Mouse (Mus musculus): ENCODE data around the gene Trim38. TPM values are rescaled to one million over a fixed set of nuclear protein-coding genes. Genes with fewer than 3 reads are reported as not detected.

Trim38 gene
- polyA plus RNA-seq (2014; fragmentation: Illumina TruSeq; extraction: RNeasy Lipid Tissue Mini Kit (QIAGEN cat#74804); ENCODE audit: low read depth, low replicate concordance), result 0.31 TPM

DNA sequence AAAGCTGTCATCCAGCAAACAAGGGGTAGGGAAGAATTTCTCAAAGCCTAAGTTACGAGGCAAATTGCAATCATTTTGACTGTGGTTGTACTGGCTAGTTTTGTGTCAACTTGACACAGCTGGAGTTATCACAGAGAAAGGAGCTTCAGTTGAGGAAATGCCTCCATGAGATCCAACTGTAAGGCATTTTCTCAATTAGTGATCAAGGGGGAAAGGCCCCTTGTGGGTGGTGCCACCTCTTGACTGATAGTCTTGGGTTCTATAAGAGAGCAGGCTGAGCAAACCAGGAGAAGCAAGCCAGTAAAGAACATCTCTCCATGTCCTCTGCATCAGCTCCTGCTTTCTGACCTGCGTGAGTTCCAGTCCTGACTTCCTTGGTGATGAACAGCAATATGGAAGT lies at the start of gene Trim38:
Gene Trim38 (plus strand): TSS at position 301 of the 400 bp plus-strand sequence.

GRCm38 (mm10) chr13:23738677-23739068 lies 31.0 kb upstream of the Trim38 start, which contains the start of gene Hist1h1c:
Gene Hist1h1c (plus strand): TSS chr13:23738808.

DNA sequence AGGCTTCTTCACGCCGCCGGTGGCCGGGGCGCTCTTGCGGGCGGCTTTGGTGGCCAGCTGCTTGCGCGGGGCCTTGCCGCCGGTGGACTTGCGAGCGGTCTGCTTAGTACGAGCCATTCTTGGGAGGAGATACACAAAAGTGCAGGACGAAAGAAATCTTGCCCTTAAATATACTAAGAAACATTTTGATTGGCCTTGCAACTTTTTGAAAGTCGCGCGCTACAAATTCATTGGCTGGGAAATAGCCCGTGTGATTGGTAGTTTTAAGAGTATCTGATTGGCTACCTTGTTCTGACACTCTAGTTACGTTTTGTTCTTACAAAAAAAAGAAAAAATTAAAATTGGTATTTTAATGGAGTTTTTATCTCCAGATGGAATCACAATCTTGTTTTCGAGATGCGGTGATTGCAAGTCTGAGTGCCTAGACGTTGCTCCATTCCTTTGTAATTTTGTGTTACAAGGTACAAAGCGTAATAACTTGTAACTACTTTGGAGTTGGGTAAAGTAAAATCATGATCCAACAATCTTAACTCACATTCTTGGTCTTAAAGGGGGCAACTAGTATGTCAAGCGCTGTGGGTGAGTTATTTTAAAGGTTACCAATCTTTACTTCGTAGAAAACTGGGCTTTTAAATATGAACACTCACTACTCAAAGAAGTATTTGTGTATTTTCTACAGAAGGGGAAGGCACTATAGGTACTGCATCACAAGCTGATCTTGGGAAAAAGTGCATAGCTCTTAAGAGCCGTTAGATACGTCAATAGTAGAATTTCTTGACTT lies 24.1 kb upstream of the Trim38 start, which contains the start of gene Hist1h3c:
Gene Hist1h3c (minus strand): TSS at position 222 of the 781 bp plus-strand sequence.

DNA sequence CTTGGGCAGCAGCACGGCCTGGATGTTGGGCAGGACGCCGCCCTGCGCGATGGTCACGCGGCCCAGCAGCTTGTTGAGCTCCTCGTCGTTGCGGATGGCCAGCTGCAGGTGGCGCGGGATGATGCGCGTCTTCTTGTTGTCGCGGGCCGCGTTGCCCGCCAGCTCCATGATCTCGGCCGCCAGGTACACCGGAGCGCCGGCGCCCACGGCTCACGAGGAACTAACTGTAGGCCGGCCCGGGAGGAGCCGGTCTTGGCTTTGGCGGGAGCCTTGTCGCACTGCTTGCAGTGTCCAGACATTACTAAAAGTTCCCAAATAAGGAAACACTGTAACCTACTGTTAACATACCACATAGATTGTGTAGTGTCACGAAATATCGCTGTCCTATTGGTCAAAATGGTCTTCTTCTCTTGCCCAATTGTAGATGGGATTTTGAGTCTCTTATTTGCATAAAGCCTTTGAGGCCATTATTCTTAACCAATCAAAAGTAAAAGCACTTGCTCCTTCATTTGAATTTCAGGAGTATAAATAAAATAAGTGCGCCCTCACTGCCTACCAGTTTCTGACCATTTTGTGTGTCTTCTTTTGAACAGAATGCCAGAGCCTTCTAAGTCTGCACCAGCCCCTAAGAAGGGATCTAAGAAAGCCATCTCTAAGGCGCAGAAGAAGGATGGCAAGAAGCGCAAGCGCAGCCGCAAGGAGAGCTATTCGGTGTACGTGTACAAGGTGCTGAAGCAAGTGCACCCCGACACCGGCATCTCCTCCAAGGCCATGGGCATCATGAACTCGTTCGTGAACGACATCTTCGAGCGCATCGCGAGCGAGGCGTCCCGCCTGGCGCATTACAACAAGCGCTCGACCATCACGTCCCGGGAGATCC lies 23.3 kb upstream of the Trim38 start, which contains the start of gene Hist1h2bb:
Gene Hist1h2bb (plus strand): TSS at position 534 of the 880 bp plus-strand sequence.

DNA sequence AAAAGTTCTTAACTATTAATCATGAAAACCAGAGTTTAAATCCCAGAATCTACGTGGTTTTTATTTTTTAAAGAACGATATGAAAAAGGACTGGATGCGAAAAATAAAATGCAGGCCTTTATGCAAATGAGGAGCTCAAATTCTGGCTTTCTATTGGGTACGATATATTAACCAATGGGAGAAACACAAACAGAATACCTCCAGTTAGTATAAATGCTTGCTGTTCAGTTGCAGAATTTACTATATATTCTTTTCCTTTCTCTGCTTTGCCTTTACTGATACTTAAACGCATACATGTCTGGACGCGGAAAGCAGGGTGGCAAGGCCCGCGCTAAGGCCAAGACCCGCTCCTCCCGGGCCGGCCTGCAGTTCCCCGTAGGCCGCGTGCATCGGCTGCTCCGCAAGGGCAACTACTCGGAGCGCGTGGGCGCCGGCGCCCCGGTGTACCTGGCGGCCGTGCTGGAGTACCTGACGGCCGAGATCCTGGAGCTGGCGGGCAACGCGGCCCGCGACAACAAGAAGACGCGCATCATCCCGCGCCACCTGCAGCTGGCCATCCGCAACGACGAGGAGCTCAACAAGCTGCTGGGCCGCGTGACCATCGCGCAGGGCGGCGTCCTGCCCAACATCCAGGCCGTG lies 18.8 kb upstream of the Trim38 start, which contains the start of gene Hist1h2ab:
Gene Hist1h2ab (plus strand): TSS at position 288 of the 639 bp plus-strand sequence.

GRCm38 (mm10) chr13:23752067-23752741 lies 17.5 kb upstream of the Trim38 start, which contains the start of gene Hist1h3b:
Gene Hist1h3b (plus strand): TSS chr13:23752267.

DNA sequence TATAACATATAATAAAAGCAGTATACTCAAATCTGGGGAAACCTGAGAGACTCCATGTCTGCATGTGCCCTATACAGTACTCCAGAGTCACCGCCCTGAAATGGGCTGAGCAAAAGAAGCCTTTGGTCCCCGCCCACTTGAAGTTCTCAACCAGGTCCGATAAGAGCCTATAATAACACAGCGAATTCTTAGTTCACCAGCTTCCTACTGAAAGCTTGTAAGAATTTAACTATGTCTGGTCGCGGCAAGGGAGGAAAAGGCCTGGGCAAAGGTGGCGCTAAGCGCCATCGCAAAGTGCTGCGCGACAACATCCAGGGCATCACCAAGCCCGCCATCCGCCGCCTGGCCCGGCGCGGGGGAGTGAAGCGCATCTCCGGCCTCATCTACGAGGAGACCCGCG lies 12.9 kb upstream of the Trim38 start, which contains the start of gene Hist1h4b:
Gene Hist1h4b (plus strand): TSS at position 224 of the 400 bp plus-strand sequence.

GRCm38 (mm10) chr13:23760972-23761864 lies 8.5 kb upstream of the Trim38 start, which contains the start of gene Hist1h4a:
Gene Hist1h4a (minus strand): TSS chr13:23761230.

DNA sequence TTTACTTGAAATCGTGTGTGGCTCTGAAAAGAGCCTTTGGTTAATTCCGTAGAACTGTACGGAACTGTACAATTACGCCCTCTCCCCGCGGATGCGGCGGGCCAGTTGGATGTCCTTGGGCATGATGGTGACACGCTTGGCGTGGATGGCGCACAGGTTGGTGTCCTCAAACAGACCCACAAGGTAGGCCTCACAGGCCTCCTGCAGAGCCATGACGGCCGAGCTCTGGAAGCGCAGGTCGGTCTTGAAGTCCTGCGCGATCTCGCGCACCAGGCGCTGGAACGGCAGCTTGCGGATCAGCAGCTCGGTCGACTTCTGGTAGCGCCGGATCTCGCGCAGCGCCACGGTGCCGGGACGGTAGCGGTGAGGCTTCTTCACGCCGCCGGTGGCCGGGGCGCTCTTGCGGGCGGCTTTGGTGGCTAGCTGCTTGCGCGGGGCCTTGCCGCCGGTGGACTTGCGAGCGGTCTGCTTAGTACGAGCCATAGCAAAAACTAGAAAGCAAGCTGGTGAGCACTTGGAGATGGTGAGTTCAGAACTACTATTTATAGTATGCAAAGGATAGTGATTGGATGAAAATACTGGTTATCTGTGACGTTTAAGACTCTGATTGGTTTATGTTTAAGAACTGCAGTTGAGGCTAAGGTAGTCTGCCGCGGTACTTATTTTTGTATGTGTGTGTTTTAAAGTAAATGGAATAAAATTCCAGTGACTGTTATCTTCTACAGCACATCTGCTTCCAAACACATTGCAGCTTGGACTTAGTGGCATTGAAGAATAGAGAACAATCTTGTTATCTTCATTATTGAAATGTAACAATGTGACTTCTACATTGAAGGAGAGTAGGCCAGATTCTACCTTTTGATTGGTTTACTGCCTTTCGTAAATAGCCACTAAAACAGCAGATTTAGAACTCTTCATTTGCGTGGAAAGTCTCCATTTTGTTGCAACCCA lies 7.6 kb upstream of the Trim38 start, which contains the start of gene Hist1h3a:
Gene Hist1h3a (minus strand): TSS at position 516 of the 951 bp plus-strand sequence.

GRCm38 (mm10) chr13:23763586-23764323 lies 6.0 kb upstream of the Trim38 start, which contains the start of gene Hist1h1a:
Gene Hist1h1a (plus strand): TSS chr13:23763666.

DNA sequence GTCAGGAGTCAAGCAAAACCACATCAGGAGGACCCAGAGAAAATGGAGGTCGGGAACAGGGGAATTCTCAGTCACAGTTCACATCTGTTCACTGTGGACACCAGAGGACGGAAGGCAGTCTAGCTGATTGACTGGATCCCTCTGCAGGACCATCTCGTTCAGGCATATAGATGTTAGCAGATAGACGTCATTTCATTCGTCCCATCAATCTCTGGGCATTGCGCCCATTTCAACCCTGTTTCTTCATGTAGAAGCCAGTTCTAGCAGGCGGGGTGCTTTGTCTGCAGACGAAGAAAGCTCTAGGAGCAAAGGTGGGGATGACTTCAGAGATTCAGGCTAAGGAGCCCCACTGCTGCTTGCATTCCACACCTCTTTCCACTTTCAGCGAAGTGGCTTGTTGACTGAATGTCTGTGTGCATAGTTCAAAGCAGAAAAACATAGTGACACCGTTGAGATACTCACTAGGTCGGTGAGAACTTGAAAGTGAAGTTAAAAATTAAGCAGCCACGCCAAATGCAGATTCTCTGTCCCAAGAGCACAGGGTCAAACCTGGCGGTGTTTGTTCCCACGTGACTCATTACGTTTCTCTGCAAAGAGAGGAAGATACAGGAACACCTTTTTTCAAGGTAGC lies 36.8 kb downstream of the Trim38 start, which contains the start of gene Slc17a2:
Gene Slc17a2 (plus strand): TSS at position 572 of the 631 bp plus-strand sequence.

GRCm38 (mm10) chr13:23839308-23839707 lies 69.6 kb downstream of the Trim38 start, which contains the start of gene Slc17a3:
Gene Slc17a3 (plus strand): TSS chr13:23839434.

Other genes starting within 250 kb of the Trim38 start
- 46.3 TPM for gene Hist1h4h, start 238.9 kb upstream of the Trim38 start, polyA plus RNA-seq (2014; fragmentation: Illumina TruSeq; extraction: RNeasy Lipid Tissue Mini Kit (QIAGEN cat#74804); ENCODE audit: low read depth, low replicate concordance)
- gene Hist1h2af, start 236.0 kb upstream of the Trim38 start, polyA plus RNA-seq (2014; fragmentation: Illumina TruSeq; extraction: RNeasy Lipid Tissue Mini Kit (QIAGEN cat#74804); ENCODE audit: low read depth, low replicate concordance), result 2.5 TPM
- not detected for gene Hist1h3g, start 234.5 kb upstream of the Trim38 start, polyA plus RNA-seq (2014; fragmentation: Illumina TruSeq; extraction: RNeasy Lipid Tissue Mini Kit (QIAGEN cat#74804); ENCODE audit: low read depth, low replicate concordance)
- 0.89 TPM for gene Hist1h2bh, start 226.5 kb upstream of the Trim38 start, polyA plus RNA-seq (2014; fragmentation: Illumina TruSeq; extraction: RNeasy Lipid Tissue Mini Kit (QIAGEN cat#74804); ENCODE audit: low read depth, low replicate concordance)
- gene Hist1h3f, start 225.9 kb upstream of the Trim38 start, polyA plus RNA-seq (2014; fragmentation: Illumina TruSeq; extraction: RNeasy Lipid Tissue Mini Kit (QIAGEN cat#74804); ENCODE audit: low read depth, low replicate concordance), result 0.68 TPM
- not detected for gene Hist1h4f, start 218.3 kb upstream of the Trim38 start, polyA plus RNA-seq (2014; fragmentation: Illumina TruSeq; extraction: RNeasy Lipid Tissue Mini Kit (QIAGEN cat#74804); ENCODE audit: low read depth, low replicate concordance)
- 0.21 TPM for gene Hist1h1d, start 216.7 kb upstream of the Trim38 start, polyA plus RNA-seq (2014; fragmentation: Illumina TruSeq; extraction: RNeasy Lipid Tissue Mini Kit (QIAGEN cat#74804); ENCODE audit: low read depth, low replicate concordance)
- not detected for gene Hist1h3e, start 207.5 kb upstream of the Trim38 start, polyA plus RNA-seq (2014; fragmentation: Illumina TruSeq; extraction: RNeasy Lipid Tissue Mini Kit (QIAGEN cat#74804); ENCODE audit: low read depth, low replicate concordance)
- not detected for gene Hist1h2ae, start 198.7 kb upstream of the Trim38 start, polyA plus RNA-seq (2014; fragmentation: Illumina TruSeq; extraction: RNeasy Lipid Tissue Mini Kit (QIAGEN cat#74804); ENCODE audit: low read depth, low replicate concordance)
- gene Hist1h2bg, start 198.5 kb upstream of the Trim38 start, polyA plus RNA-seq (2014; fragmentation: Illumina TruSeq; extraction: RNeasy Lipid Tissue Mini Kit (QIAGEN cat#74804); ENCODE audit: low read depth, low replicate concordance), result not detected
- gene Hist1h2bf, start 195.7 kb upstream of the Trim38 start, polyA plus RNA-seq (2014; fragmentation: Illumina TruSeq; extraction: RNeasy Lipid Tissue Mini Kit (QIAGEN cat#74804); ENCODE audit: low read depth, low replicate concordance), result not detected
- gene Hist1h2ad, start 195.5 kb upstream of the Trim38 start, polyA plus RNA-seq (2014; fragmentation: Illumina TruSeq; extraction: RNeasy Lipid Tissue Mini Kit (QIAGEN cat#74804); ENCODE audit: low read depth, low replicate concordance), result not detected
- 0.76 TPM for gene Hist1h3d, start 194.2 kb upstream of the Trim38 start, polyA plus RNA-seq (2014; fragmentation: Illumina TruSeq; extraction: RNeasy Lipid Tissue Mini Kit (QIAGEN cat#74804); ENCODE audit: low read depth, low replicate concordance)
- not detected for gene Hist1h4d, start 188.3 kb upstream of the Trim38 start, polyA plus RNA-seq (2014; fragmentation: Illumina TruSeq; extraction: RNeasy Lipid Tissue Mini Kit (QIAGEN cat#74804); ENCODE audit: low read depth, low replicate concordance)
- gene Hist1h2be, start 148.8 kb upstream of the Trim38 start, polyA plus RNA-seq (2014; fragmentation: Illumina TruSeq; extraction: RNeasy Lipid Tissue Mini Kit (QIAGEN cat#74804); ENCODE audit: low read depth, low replicate concordance), result 8.1 TPM
- gene Hist1h1e, start 147.4 kb upstream of the Trim38 start, polyA plus RNA-seq (2014; fragmentation: Illumina TruSeq; extraction: RNeasy Lipid Tissue Mini Kit (QIAGEN cat#74804); ENCODE audit: low read depth, low replicate concordance), result 3.8 TPM
- 1.0 TPM for gene Hist1h2ac, start 86.0 kb upstream of the Trim38 start, polyA plus RNA-seq (2014; fragmentation: Illumina TruSeq; extraction: RNeasy Lipid Tissue Mini Kit (QIAGEN cat#74804); ENCODE audit: low read depth, low replicate concordance)
- 121 TPM for gene Hist1h2bc, start 85.7 kb upstream of the Trim38 start, polyA plus RNA-seq (2014; fragmentation: Illumina TruSeq; extraction: RNeasy Lipid Tissue Mini Kit (QIAGEN cat#74804); ENCODE audit: low read depth, low replicate concordance)
- not detected for gene Hist1h1t, start 74.1 kb upstream of the Trim38 start, polyA plus RNA-seq (2014; fragmentation: Illumina TruSeq; extraction: RNeasy Lipid Tissue Mini Kit (QIAGEN cat#74804); ENCODE audit: low read depth, low replicate concordance)
- gene Hist1h4c, start 71.5 kb upstream of the Trim38 start, polyA plus RNA-seq (2014; fragmentation: Illumina TruSeq; extraction: RNeasy Lipid Tissue Mini Kit (QIAGEN cat#74804); ENCODE audit: low read depth, low replicate concordance), result not detected
- gene Hfe, start 59.1 kb upstream of the Trim38 start, polyA plus RNA-seq (2014; fragmentation: Illumina TruSeq; extraction: RNeasy Lipid Tissue Mini Kit (QIAGEN cat#74804); ENCODE audit: low read depth, low replicate concordance), result 35.3 TPM
- 171 TPM for gene Hist1h1c, start 31.1 kb upstream of the Trim38 start, polyA plus RNA-seq (2014; fragmentation: Illumina TruSeq; extraction: RNeasy Lipid Tissue Mini Kit (QIAGEN cat#74804); ENCODE audit: low read depth, low replicate concordance)
- not detected for gene Hist1h3c, start 24.3 kb upstream of the Trim38 start, polyA plus RNA-seq (2014; fragmentation: Illumina TruSeq; extraction: RNeasy Lipid Tissue Mini Kit (QIAGEN cat#74804); ENCODE audit: low read depth, low replicate concordance)
- not detected for gene Hist1h2bb, start 23.2 kb upstream of the Trim38 start, polyA plus RNA-seq (2014; fragmentation: Illumina TruSeq; extraction: RNeasy Lipid Tissue Mini Kit (QIAGEN cat#74804); ENCODE audit: low read depth, low replicate concordance)
- gene Hist1h2ab, start 18.8 kb upstream of the Trim38 start, polyA plus RNA-seq (2014; fragmentation: Illumina TruSeq; extraction: RNeasy Lipid Tissue Mini Kit (QIAGEN cat#74804); ENCODE audit: low read depth, low replicate concordance), result not detected
- not detected for gene Hist1h3b, start 17.6 kb upstream of the Trim38 start, polyA plus RNA-seq (2014; fragmentation: Illumina TruSeq; extraction: RNeasy Lipid Tissue Mini Kit (QIAGEN cat#74804); ENCODE audit: low read depth, low replicate concordance)
- not detected for gene Hist1h4b, start 12.9 kb upstream of the Trim38 start, polyA plus RNA-seq (2014; fragmentation: Illumina TruSeq; extraction: RNeasy Lipid Tissue Mini Kit (QIAGEN cat#74804); ENCODE audit: low read depth, low replicate concordance)
- gene Hist1h4a, start 8.7 kb upstream of the Trim38 start, polyA plus RNA-seq (2014; fragmentation: Illumina TruSeq; extraction: RNeasy Lipid Tissue Mini Kit (QIAGEN cat#74804); ENCODE audit: low read depth, low replicate concordance), result not detected
- not detected for gene Hist1h3a, start 7.5 kb upstream of the Trim38 start, polyA plus RNA-seq (2014; fragmentation: Illumina TruSeq; extraction: RNeasy Lipid Tissue Mini Kit (QIAGEN cat#74804); ENCODE audit: low read depth, low replicate concordance)
- gene Hist1h1a, start 6.2 kb upstream of the Trim38 start, polyA plus RNA-seq (2014; fragmentation: Illumina TruSeq; extraction: RNeasy Lipid Tissue Mini Kit (QIAGEN cat#74804); ENCODE audit: low read depth, low replicate concordance), result not detected
- gene Slc17a2, start 37.1 kb downstream of the Trim38 start, polyA plus RNA-seq (2014; fragmentation: Illumina TruSeq; extraction: RNeasy Lipid Tissue Mini Kit (QIAGEN cat#74804); ENCODE audit: low read depth, low replicate concordance), result not detected
- gene Slc17a3, start 69.5 kb downstream of the Trim38 start, polyA plus RNA-seq (2014; fragmentation: Illumina TruSeq; extraction: RNeasy Lipid Tissue Mini Kit (QIAGEN cat#74804); ENCODE audit: low read depth, low replicate concordance), result 0.34 TPM
- gene Slc17a1, start 97.8 kb downstream of the Trim38 start, polyA plus RNA-seq (2014; fragmentation: Illumina TruSeq; extraction: RNeasy Lipid Tissue Mini Kit (QIAGEN cat#74804); ENCODE audit: low read depth, low replicate concordance), result not detected
- not detected for gene Slc17a4, start 145.1 kb downstream of the Trim38 start, polyA plus RNA-seq (2014; fragmentation: Illumina TruSeq; extraction: RNeasy Lipid Tissue Mini Kit (QIAGEN cat#74804); ENCODE audit: low read depth, low replicate concordance)
- gene Hist1h2ba, start 164.2 kb downstream of the Trim38 start, polyA plus RNA-seq (2014; fragmentation: Illumina TruSeq; extraction: RNeasy Lipid Tissue Mini Kit (QIAGEN cat#74804); ENCODE audit: low read depth, low replicate concordance), result not detected
- gene Hist1h2aa, start 164.5 kb downstream of the Trim38 start, polyA plus RNA-seq (2014; fragmentation: Illumina TruSeq; extraction: RNeasy Lipid Tissue Mini Kit (QIAGEN cat#74804); ENCODE audit: low read depth, low replicate concordance), result not detected
- not detected for gene Scgn, start 221.3 kb downstream of the Trim38 start, polyA plus RNA-seq (2014; fragmentation: Illumina TruSeq; extraction: RNeasy Lipid Tissue Mini Kit (QIAGEN cat#74804); ENCODE audit: low read depth, low replicate concordance)